Mouse (Mus musculus): ENCODE data around the gene Ephx4.
"Not testable (repeated sequence)": the region's sequence is repeated elsewhere in the genome, so short reads cannot be mapped to it uniquely, and the experiment has no call there.

Gene Ephx4

GRCm38 (mm10) chr5:107402436-107402835 is at the start of gene Ephx4:
Gene Ephx4, plus strand, starts transcription at chr5:107402736.
- DNase-seq = no peak

- DNase-seq = no peak
Measured at GRCm38 (mm10) chr5:107353981-107354380, 48.6 kb upstream of the Ephx4 start.

DNA sequence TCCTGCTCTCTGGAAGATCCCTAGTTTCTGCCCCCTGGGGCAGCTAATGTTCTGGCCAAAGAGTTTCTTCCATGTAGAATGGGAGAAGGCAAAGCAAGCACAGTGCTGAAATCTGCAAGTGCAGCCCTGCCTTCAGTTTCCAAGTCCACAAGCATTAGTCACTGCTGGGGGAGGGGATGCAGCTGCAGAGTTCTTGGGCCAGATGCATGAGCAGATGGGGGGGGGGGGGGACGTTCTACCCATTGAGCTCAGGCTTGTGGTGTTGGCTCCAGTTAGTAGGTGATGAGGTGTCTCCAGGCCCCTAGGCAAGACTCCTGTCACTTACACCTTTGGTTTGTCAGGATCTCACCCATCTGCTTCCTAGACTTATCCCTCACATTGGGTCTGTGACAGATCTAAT is 46.7 kb upstream of the Ephx4 start:
- no peak for DNase-seq

DNA sequence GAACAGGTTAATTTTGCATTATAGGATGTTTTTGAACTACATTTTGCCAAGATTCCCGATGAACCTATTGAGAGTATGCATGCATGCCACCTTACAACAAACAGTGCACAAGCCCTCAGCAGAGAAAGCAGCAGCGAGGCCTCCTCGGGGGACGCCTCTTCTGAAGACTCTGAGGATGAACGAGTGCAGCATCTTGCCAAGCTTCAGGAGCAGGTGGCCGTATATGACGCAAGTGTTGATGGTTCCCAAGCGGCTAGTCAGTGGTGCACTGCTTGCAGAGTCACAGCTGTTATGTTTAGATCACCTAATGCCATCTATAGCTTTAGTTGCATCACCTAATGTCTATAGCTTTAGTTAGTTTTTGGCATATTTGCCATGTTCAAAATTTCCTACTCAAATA is 44.8 kb upstream of the Ephx4 start:
- no peak for DNase-seq

- peak; percentile 93 to 94 for DNase-seq
Measured at GRCm38 (mm10) chr5:107359395-107360053, 43.0 kb upstream of the Ephx4 start.

- DNase-seq = peak in 1 of 2 experiments; percentile 4
Measured at GRCm38 (mm10) chr5:107360054-107360730, 42.3 kb upstream of the Ephx4 start.

DNA sequence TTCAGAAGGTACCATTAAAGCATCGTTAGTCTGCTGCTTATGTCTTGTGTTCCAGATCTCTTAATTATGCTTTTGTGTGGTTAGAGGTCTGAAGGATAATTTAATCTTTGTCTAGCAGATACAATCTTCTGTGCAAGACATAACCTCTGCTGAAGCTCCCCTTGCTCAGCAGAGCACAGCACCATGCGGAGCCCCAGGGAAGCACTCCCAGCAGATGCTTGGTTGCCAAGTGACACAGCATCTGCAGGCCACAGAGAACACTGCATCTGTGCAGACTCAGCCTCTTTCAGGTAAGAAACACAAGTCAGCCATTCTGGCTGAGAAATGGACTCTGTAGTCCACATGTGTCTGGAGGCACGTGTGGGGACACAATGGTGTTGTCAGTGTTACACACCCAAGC is 32.5 kb upstream of the Ephx4 start:
- DNase-seq = no peak

DNA sequence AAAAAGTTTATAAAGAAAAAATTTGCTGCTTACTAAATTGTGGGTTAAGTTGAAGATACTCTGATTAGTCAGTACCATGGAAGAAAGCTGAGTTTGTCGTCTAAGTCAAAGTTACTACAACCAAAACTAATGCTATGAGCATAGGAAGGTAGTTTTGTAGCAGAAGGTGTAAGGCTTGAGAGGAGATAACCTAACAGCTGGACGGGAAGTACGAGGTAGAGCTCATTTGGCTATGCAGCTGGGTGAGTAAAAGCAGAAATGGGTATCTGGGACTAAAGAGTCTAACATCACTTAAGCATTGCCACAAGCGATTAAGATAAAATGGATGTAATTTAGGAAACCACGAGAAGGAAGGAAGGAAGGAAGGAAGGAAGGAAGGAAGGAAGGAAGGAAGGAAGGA is 31.2 kb upstream of the Ephx4 start:
- DNase-seq = no peak

DNA sequence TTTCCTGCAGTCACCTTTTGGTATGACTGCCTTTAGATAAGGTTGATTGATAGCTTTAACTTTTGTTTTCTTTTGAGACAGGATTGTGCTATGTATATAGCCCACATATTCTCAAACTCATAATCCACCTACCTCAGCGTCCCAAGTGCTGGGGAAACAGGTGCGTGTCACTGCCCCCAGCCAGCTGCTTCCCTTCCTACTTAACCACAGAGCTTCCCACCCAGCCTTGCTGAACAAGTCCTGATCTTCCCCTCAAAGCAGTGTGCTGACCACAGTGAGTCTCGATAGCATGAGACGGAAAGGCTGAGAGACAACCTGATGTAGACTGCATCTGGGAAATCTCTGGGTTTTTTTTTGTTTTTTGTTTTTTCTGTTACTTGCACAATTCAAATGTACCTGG is 29.3 kb upstream of the Ephx4 start:
- DNase-seq = no peak

DNA sequence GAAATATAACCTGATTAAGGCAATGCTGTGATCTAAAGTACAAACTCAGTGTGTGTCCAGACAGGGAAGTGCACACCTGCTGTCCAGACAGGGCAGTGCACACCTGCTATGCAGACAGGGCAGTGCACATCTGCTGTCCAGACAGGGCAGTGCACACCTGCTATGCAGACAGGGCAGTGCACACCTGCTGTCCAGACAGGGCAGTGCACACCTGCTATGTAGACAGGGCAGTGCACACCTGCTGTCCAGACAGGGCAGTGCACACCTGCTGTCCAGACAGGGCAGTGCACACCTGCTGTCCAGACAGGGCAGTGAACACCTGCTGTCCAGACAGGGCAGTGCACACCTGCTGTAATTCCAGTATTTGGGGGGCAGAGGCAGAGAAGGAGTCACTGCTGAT is 16.1 kb upstream of the Ephx4 start:
- DNase-seq = not testable (repeated sequence)

DNA sequence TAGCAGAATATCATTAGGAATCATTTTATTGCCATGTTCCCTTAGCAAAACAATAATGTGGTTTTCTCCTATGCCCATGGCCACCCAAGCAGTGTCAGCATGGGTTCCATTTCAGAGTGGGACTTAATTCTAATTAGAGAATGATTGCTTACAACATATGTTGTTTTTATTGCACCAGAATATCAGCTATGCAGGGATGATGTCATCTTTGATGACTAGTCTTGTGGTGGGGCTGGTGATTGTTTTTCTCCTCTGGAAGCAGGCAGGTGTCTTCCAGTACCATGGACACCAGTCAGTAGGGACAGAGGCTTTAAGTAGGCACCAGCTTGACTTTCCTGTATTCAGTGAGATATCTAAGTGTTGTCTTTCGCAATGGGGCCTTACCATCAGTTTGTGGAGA is 14.7 kb upstream of the Ephx4 start:
- no peak for DNase-seq

- DNase-seq = no peak
Measured at GRCm38 (mm10) chr5:107389373-107389772, 13.2 kb upstream of the Ephx4 start.

DNA sequence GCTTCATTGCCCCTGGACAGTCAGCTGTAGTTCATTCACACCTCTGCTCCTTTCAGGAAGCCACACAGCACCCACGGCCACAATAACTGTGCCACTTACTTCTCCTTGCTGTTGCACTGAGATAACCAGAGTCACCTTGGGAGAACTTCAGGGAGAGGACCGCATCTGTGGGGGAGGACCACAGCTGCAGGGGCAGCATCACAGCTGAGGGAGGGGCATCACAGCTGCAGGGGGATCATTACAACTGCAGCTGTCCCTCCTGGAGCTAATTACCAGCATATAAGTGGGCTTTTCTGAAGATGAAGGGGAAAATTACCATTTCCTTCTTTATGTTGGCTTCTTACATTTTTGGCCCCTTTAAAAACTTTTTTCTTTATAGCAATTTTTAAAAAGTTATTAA is 8.1 kb upstream of the Ephx4 start:
- DNase-seq = no peak

DNA sequence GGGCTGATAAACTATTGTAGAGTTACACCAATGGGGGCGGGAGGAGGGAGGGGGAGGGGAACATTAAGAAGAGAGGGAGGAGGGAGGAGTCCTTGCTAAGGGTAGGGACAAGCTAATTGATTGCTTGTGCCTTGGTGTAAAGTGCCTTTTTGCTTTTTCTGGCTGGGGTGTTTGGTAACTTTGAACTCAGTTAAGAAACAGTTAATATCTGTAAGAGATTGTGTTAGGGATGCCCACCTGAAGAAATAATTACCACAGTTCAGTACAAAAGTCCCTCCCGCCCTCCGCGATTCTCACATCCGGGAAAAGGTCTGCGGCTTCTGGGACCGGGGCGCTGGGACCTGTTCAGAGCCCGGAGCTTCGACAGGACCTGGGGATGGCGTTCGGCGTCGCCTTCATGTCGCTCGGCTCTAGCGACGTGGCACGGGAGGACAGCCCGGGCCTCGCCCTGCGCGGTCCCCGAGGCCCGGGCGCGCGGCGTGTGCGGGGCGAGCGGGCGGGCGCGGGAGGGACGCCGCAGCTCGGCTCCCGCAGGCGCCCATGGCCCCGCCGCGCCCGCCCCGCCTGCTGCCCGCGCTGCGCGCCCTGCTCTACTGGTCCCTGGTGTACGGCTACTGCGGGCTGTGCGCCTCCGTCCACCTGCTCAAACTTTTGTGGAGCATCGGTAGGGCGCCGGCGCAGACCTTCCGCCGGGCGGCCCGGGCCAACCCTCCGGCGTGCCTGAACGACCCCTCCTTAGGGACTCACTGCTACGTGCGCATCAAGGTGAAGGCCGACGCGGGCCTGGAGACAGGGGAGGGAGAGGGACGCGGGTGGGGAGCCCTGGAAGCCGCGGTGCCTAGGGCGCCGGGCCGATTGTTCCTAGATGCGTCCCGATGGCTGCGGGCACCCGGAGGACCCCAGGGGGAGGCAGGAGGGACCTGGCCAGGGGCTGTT is 743 bp downstream of the Ephx4 start:
- DNase-seq = peak in 1 of 2 experiments; percentile 32

DNA sequence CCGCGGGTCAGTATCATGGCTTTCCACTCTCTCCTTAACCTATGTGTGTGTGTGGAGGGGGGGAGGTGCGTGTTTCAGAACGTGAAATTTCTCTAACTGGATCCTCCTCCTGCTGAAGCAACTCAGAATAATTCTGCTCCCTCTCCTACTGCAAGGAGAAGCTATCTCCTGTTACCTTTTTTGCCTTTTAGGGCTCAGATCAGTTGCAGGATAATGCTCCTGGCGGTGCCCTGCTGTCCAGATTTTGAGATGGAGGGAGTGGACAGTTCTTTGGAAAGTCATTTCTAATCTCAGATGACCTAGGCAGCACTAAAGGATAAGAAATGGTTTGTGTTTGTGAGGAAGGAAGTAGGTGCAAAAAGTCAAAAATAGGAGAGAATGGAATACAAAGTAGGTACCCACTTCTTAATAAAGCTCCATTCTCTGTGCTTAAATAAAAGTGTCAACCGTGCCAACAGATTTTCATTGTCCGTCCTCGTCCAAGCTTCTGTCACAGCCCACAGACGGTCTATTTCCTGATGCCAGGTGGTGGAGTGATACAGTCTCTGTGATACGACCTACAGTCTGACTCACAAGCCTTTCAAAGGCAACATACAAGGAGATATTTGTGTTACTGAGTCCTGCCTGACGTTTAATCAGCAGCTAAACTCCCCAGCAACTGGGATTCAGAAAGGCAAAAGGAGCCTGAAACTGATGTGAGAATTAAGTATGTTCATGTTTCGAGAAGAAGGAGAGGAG is 1.6 kb downstream of the Ephx4 start:
- no peak for DNase-seq

GRCm38 (mm10) chr5:107405361-107405760 is 2.8 kb downstream of the Ephx4 start:
- no peak for DNase-seq

GRCm38 (mm10) chr5:107410305-107410704 is 7.8 kb downstream of the Ephx4 start:
- no peak for DNase-seq

DNA sequence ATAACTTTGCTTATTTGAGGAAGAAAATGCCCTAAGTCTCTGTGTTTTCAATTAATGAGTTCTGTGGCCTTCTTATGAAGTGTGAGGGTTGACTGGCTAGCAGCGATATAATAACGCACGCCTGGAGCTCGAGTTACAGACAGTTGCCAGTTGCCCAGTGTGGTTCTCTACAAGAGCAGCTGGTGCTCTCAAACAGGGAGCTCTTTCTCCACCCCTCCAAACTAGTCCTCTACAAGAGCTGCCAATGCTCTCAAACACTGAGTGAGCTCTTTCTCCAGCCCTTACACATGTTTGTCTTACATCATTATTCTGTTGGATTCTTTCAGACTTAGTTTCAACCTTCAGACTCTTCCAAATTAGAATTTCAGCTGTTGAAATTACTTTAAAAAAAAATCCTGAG is 8.8 kb downstream of the Ephx4 start:
- no peak for DNase-seq

- no peak for DNase-seq
Measured at GRCm38 (mm10) chr5:107412285-107412684, 9.7 kb downstream of the Ephx4 start.

- DNase-seq = no peak
Measured at GRCm38 (mm10) chr5:107415098-107415497, 12.6 kb downstream of the Ephx4 start.

- no peak for DNase-seq
Measured at GRCm38 (mm10) chr5:107421676-107422075, 19.1 kb downstream of the Ephx4 start.

DNA sequence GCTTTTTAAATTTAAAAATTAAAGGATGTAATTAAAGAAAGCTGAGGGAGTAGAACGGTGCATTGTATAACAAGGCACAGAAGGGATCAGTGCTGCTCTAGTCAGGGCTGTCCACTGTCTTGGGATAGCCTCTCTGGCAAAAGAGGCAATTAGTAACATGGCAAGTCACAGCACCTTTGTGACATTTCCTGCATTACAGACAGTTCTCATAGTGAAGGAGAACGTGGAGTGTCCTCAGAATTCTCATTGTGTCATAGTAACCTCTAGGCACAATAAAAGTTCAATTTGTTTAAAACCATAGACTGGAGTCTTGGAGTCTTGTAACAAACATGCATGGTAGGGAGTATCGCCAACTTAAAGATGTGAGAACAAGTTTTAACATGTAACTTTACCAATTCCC is 28.7 kb downstream of the Ephx4 start, which contains the start of gene Lpcat2b:
TSS of gene Lpcat2b (plus strand) at position 301 of the 400 bp plus-strand sequence.
- no peak for DNase-seq

- no peak for DNase-seq
Measured at GRCm38 (mm10) chr5:107434001-107434400, 31.5 kb downstream of the Ephx4 start.

Data from kidney, postnatal 25 days (tissue).